In genomic region chr2:74264963-74265362, GRCm38 (mm10) we compare ENCODE assay signal across 23 mouse cellular contexts.
"Had no signal": no experiment of that assay in that cellular context is flagged by ENCODE, and none has a peak within 500 bp of the region (broad histone marks: within the 10 kb centered on the region; RNA-seq: fewer than 3 reads in every experiment).

No protein-coding gene starts in this region.

- H3K36me3 ChIP-seq: limb, embryonic 13.5 days; liver, embryonic 12.5 days; liver, embryonic 15.5 days; lung, embryonic 15.5 days; midbrain, embryonic 12.5 days; midbrain, embryonic 15.5 days; neural tube, embryonic 13.5 days; stomach, embryonic 15.5 days had no signal

- H3K4me2 ChIP-seq: liver, embryonic 12.5 days; liver, embryonic 15.5 days; lung, embryonic 15.5 days; midbrain, embryonic 12.5 days; midbrain, embryonic 15.5 days; neural tube, embryonic 13.5 days; stomach, embryonic 15.5 days had no signal

- DNase-seq: kidney, adult 18-20 months; kidney, adult 9 months; kidney, postnatal 25 days; layer of hippocampus, adult 9-11 months; liver; lung, adult 18-20 months; lung, postnatal 10 days; lung, postnatal 36 days; retina, postnatal 1 day; right cerebral cortex, postnatal 25 days; spleen, adult 18-20 months; thymus, postnatal 36 days had no signal

- ATAC-seq: liver, embryonic 12.5 days; midbrain, embryonic 15.5 days had no signal

- H3K9me3 ChIP-seq: limb, embryonic 13.5 days; liver, embryonic 12.5 days; liver, embryonic 15.5 days; lung, embryonic 15.5 days; midbrain, embryonic 12.5 days; midbrain, embryonic 15.5 days; neural tube, embryonic 13.5 days; stomach, embryonic 15.5 days had no signal

- H3K27me3 ChIP-seq: limb, embryonic 13.5 days; liver, embryonic 12.5 days; liver, embryonic 15.5 days; lung, embryonic 15.5 days; midbrain, embryonic 12.5 days; midbrain, embryonic 15.5 days; neural tube, embryonic 13.5 days; stomach, embryonic 15.5 days had no signal

- H3K4me1 ChIP-seq: liver, embryonic 12.5 days; liver, embryonic 15.5 days; lung, embryonic 15.5 days; midbrain, embryonic 12.5 days; midbrain, embryonic 15.5 days; neural tube, embryonic 13.5 days; stomach, embryonic 15.5 days had no signal

- H3K4me3 ChIP-seq: layer of hippocampus, adult 2 months; limb, embryonic 13.5 days; liver, embryonic 12.5 days; liver, embryonic 15.5 days; lung, embryonic 15.5 days; midbrain, embryonic 12.5 days; midbrain, embryonic 15.5 days; myocyte; neural tube, embryonic 13.5 days; stomach, embryonic 15.5 days had no signal

- H3K9ac ChIP-seq: limb, embryonic 13.5 days; liver, embryonic 12.5 days; liver, embryonic 15.5 days; lung, embryonic 15.5 days; midbrain, embryonic 12.5 days; midbrain, embryonic 15.5 days; neural tube, embryonic 13.5 days; stomach, embryonic 15.5 days had no signal

- H3K27ac ChIP-seq: kidney, postnatal 0 days; layer of hippocampus, adult 2 months; limb, embryonic 13.5 days; liver, embryonic 12.5 days; liver, embryonic 15.5 days; lung, embryonic 15.5 days; midbrain, embryonic 12.5 days; midbrain, embryonic 15.5 days; neural tube, embryonic 13.5 days; stomach, embryonic 15.5 days had no signal
